Mouse (Mus musculus): Measurements from ENCODE around the gene Nrxn2.
A peak's percentile ranks its signal among the peaks of the same experiment; 100 is the strongest.

Nrxn2 gene

GRCm38 (mm10) chr19:6452672-6453310, 34.3 kb downstream of the Nrxn2 start:
- no peak for DNase-seq

GRCm38 (mm10) chr19:6453349-6453748, 34.8 kb downstream of the Nrxn2 start:
- DNase-seq = no peak

GRCm38 (mm10) chr19:6454041-6454720, 35.6 kb downstream of the Nrxn2 start:
- no peak for DNase-seq

- no peak for DNase-seq
These were observed 41.0 kb downstream of the Nrxn2 start for GRCm38 (mm10) chr19:6459504-6459903.

GRCm38 (mm10) chr19:6462841-6463240, 44.3 kb downstream of the Nrxn2 start:
- DNase-seq = no peak

- DNase-seq = no peak
These were observed 46.0 kb downstream of the Nrxn2 start for GRCm38 (mm10) chr19:6464306-6465071.

- DNase-seq = no peak
These were observed 46.6 kb downstream of the Nrxn2 start for GRCm38 (mm10) chr19:6465090-6465489.

- DNase-seq = no peak
These were observed 48.4 kb downstream of the Nrxn2 start for GRCm38 (mm10) chr19:6466945-6467344.

GRCm38 (mm10) chr19:6467374-6467979, 48.9 kb downstream of the Nrxn2 start:
- no peak for DNase-seq

- DNase-seq = no peak
These were observed 53.1 kb downstream of the Nrxn2 start for GRCm38 (mm10) chr19:6471630-6472029.

GRCm38 (mm10) chr19:6472821-6473220, 54.3 kb downstream of the Nrxn2 start:
- DNase-seq = no peak

- DNase-seq = no peak
These were observed 56.2 kb downstream of the Nrxn2 start for GRCm38 (mm10) chr19:6474706-6475105.

GRCm38 (mm10) chr19:6475129-6475528, 56.6 kb downstream of the Nrxn2 start:
- no peak for DNase-seq

- DNase-seq = no peak
These were observed 58.5 kb downstream of the Nrxn2 start for GRCm38 (mm10) chr19:6477007-6477406.

GRCm38 (mm10) chr19:6478566-6478965, 60.0 kb downstream of the Nrxn2 start:
- no peak for DNase-seq

- DNase-seq = no peak
These were observed 64.4 kb downstream of the Nrxn2 start for GRCm38 (mm10) chr19:6482886-6483285.

GRCm38 (mm10) chr19:6485059-6485630, 66.6 kb downstream of the Nrxn2 start:
- no peak for DNase-seq

GRCm38 (mm10) chr19:6489030-6489429, 70.5 kb downstream of the Nrxn2 start:
- DNase-seq = peak; percentile 86

GRCm38 (mm10) chr19:6491538-6491937, 73.0 kb downstream of the Nrxn2 start:
- no peak for DNase-seq

- peak; percentile 30 for DNase-seq
These were observed 73.6 kb downstream of the Nrxn2 start for GRCm38 (mm10) chr19:6492124-6492523.

GRCm38 (mm10) chr19:6493219-6493618, 74.7 kb downstream of the Nrxn2 start:
- no peak for DNase-seq

- no peak for DNase-seq
These were observed 75.5 kb downstream of the Nrxn2 start for GRCm38 (mm10) chr19:6494032-6494431.

- DNase-seq = no peak
These were observed 76.1 kb downstream of the Nrxn2 start for GRCm38 (mm10) chr19:6494504-6495170.
